Mouse (Mus musculus): Measurements from ENCODE around the gene Cep112.

Gene Cep112

GRCm38 (mm10) chr11:108606836-108607235 is 181.8 kb downstream of the Cep112 start:
- DNase-seq: no peak

- DNase-seq: no peak
Measured at GRCm38 (mm10) chr11:108620628-108621433, 195.8 kb downstream of the Cep112 start.

GRCm38 (mm10) chr11:108621434-108621901 is 196.5 kb downstream of the Cep112 start:
- no peak for DNase-seq

GRCm38 (mm10) chr11:108625546-108626232 is 200.7 kb downstream of the Cep112 start:
- no peak for DNase-seq

GRCm38 (mm10) chr11:108637780-108638179 is 212.8 kb downstream of the Cep112 start:
- no peak for DNase-seq

- no peak for DNase-seq
Measured at GRCm38 (mm10) chr11:108655574-108655973, 230.6 kb downstream of the Cep112 start.

GRCm38 (mm10) chr11:108682014-108682413 is 257.0 kb downstream of the Cep112 start:
- no peak for DNase-seq

GRCm38 (mm10) chr11:108696563-108696962 is 271.6 kb downstream of the Cep112 start:
- no peak for DNase-seq

- DNase-seq: peak; percentile 32
Measured at GRCm38 (mm10) chr11:108752301-108752700, 327.3 kb downstream of the Cep112 start.

GRCm38 (mm10) chr11:108752765-108753164 is 327.8 kb downstream of the Cep112 start:
- DNase-seq: no peak

GRCm38 (mm10) chr11:108753361-108754240 is 328.6 kb downstream of the Cep112 start:
- DNase-seq: no peak

GRCm38 (mm10) chr11:108757211-108757610 is 332.2 kb downstream of the Cep112 start:
- DNase-seq: no peak

GRCm38 (mm10) chr11:108757626-108758430 is 332.8 kb downstream of the Cep112 start:
- no peak for DNase-seq

GRCm38 (mm10) chr11:108770064-108770463 is 345.1 kb downstream of the Cep112 start:
- no peak for DNase-seq

GRCm38 (mm10) chr11:108774019-108774670 is 349.2 kb downstream of the Cep112 start:
- no peak for DNase-seq

- DNase-seq: no peak
Measured at GRCm38 (mm10) chr11:108777158-108777557, 352.2 kb downstream of the Cep112 start.

GRCm38 (mm10) chr11:108780271-108781250 is 355.6 kb downstream of the Cep112 start:
- no peak for DNase-seq

- no peak for DNase-seq
Measured at GRCm38 (mm10) chr11:108798398-108798797, 373.4 kb downstream of the Cep112 start.

- DNase-seq: no peak
Measured at GRCm38 (mm10) chr11:108799695-108800094, 374.7 kb downstream of the Cep112 start.

GRCm38 (mm10) chr11:108804030-108804429 is 379.0 kb downstream of the Cep112 start:
- no peak for DNase-seq

Data from thymus, postnatal 14 days (tissue).